Mouse (Mus musculus): ENCODE data around the gene Mrpl49. TPM values are rescaled to one million over a fixed set of nuclear protein-coding genes. Genes with fewer than 3 reads are reported as not detected.

The Mrpl49 gene
- total and polyA plus RNA-seq, 3 experiments = 41.8 to 46.9 (median 46.6) TPM

DNA sequence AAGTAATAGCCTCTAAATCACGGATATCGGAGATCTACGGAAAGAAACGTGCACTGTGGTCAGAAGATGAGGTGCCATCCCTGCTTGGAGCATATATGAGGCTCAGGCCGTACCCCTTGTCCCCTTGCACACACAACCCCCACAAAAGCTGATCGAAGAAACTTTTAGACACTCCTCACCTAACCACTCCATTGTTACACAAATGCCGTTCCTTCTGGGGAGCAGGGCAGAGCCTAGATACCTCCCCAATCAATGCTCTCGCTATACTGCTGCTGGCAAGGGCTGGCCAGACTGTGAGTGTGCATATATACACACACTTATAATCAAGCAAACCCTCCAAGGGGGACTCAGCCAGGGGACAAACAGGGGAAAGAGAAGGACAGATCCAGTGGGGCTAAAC is 48.4 kb downstream of the Mrpl49 start:
- H3K36me3 ChIP-seq (replicated peaks) = peaks cover 87% of the 10 kb centered on the region
- ATAC-seq (ENCODE audit: extremely low read depth, insufficient number of reproducible peaks, low FRiP score, poor library complexity, severe bottlenecking) (no peak), DNase-seq (ENCODE audit: low spot score) (no peak)
- TF ChIP-seq POLR2AphosphoS5 (IDR thresholded peaks at IDR 0.05; ENCODE audit: insufficient replicate concordance, low read depth, low read length) (no peak), GATA2 (IDR thresholded peaks at IDR 0.05; ENCODE audit: borderline replicate concordance, low read depth, low read length) (no peak), TAL1 (conservative IDR thresholded peaks at IDR 0.05; ENCODE audit: low read depth, low read length) (no peak), CTCF (IDR thresholded peaks at IDR 0.05; ENCODE audit: low read depth, low read length) (no peak), GATA1 (IDR thresholded peaks at IDR 0.05; ENCODE audit: borderline replicate concordance, low read length) (no peak)
- H3K27me3 ChIP-seq (ENCODE audit: insufficient read depth, low read length) = no peaks in the 10 kb centered on the region
- H3K4me1 ChIP-seq (ENCODE audit: insufficient read depth, low read depth, low read length) = peaks cover 45% of the 10 kb centered on the region
- H3K4me3 ChIP-seq (ENCODE audit: low read depth, low read length) = no peak overlapping the region
- H3K9me3 ChIP-seq (replicated peaks) = no peaks in the 10 kb centered on the region

DNA sequence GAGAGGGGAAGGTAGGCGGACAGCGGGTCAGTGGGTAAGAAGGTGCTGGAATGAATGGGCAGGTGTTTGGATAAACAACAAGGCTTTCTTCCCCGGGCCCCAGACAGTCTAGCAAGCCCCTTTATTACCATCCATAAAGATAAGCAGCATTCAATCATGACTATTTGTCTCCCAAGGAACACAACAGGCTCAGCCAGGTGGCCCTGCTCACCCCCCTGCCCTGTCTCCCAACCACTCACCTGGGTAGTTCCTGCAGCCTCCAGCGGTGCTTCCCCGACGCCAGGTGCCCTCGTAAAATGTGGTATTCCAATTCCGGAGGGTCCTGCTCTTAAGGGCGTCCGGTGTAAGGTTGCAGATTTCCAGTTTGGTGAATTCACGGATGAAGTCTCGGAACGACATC is 50.6 kb downstream of the Mrpl49 start:
- TF ChIP-seq CTCF (IDR thresholded peaks at IDR 0.05; ENCODE audit: low read depth, low read length) (no peak), TAL1 (conservative IDR thresholded peaks at IDR 0.05; ENCODE audit: low read depth, low read length) (no peak), POLR2AphosphoS5 (IDR thresholded peaks at IDR 0.05; ENCODE audit: insufficient replicate concordance, low read depth, low read length) (no peak), GATA2 (IDR thresholded peaks at IDR 0.05; ENCODE audit: borderline replicate concordance, low read depth, low read length) (no peak), GATA1 (IDR thresholded peaks at IDR 0.05; ENCODE audit: borderline replicate concordance, low read length) (no peak)
- Histone ChIP-seq H3K36me3 (replicated peaks) (peaks cover 82% of the 10 kb centered on the region), H3K4me3 (ENCODE audit: low read depth, low read length) (no peak overlapping the region), H3K4me1 (ENCODE audit: insufficient read depth, low read depth, low read length) (peaks cover 25% of the 10 kb centered on the region), H3K27me3 (ENCODE audit: insufficient read depth, low read length) (no peaks in the 10 kb centered on the region), H3K9me3 (replicated peaks) (no peaks in the 10 kb centered on the region)
- ATAC-seq (ENCODE audit: extremely low read depth, insufficient number of reproducible peaks, low FRiP score, poor library complexity, severe bottlenecking) (no peak), DNase-seq (ENCODE audit: low spot score) (no peak)

DNA sequence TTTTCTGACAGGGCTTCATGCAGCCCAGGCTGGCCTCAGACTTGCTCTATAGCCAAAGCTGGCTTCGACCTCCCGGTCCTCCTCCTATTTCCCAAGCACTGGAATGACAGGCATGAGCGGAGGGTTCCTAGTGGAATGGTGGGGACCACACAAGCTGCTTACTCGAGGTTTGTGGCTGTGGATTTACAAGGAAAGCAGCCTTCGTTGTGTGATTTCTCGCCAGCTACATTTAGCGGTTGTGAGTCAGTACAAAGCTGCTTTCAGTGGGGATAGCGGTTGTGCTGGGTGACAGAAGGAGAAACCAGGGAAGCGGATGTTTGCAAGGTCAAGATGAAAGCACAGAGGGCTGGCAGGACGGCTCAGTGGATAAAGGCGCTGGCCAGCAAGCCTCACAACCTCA is 52.0 kb downstream of the Mrpl49 start:
- no peaks in the 10 kb centered on the region for H3K9me3 ChIP-seq (replicated peaks)
- no peak overlapping the region for H3K4me3 ChIP-seq (ENCODE audit: low read depth, low read length)
- TF ChIP-seq TAL1 (conservative IDR thresholded peaks at IDR 0.05; ENCODE audit: low read depth, low read length) = no peak
- no peak for TF ChIP-seq GATA1 (IDR thresholded peaks at IDR 0.05; ENCODE audit: borderline replicate concordance, low read length)
- no peak for TF ChIP-seq GATA2 (IDR thresholded peaks at IDR 0.05; ENCODE audit: borderline replicate concordance, low read depth, low read length)
- TF ChIP-seq POLR2AphosphoS5 (IDR thresholded peaks at IDR 0.05; ENCODE audit: insufficient replicate concordance, low read depth, low read length) = no peak
- TF ChIP-seq CTCF (IDR thresholded peaks at IDR 0.05; ENCODE audit: low read depth, low read length) = no peak
- H3K36me3 ChIP-seq (replicated peaks) = peaks cover 82% of the 10 kb centered on the region
- peaks cover 11% of the 10 kb centered on the region for H3K4me1 ChIP-seq (ENCODE audit: insufficient read depth, low read depth, low read length)
- DNase-seq (ENCODE audit: low spot score) (no peak), ATAC-seq (ENCODE audit: extremely low read depth, insufficient number of reproducible peaks, low FRiP score, poor library complexity, severe bottlenecking) (no peak)
- H3K27me3 ChIP-seq (ENCODE audit: insufficient read depth, low read length) = no peaks in the 10 kb centered on the region

Other genes starting within 250 kb of the Mrpl49 start
Only the 20 nearest of the 29 such genes appear.
- 1.8 and 2.1 TPM in 2 replicates for gene Cdc42ep2, start 133.0 kb downstream of the Mrpl49 start, total RNA-seq (2014; fragmentation: Nextera tagmentation)
- gene Cdc42ep2, start 133.0 kb downstream of the Mrpl49 start, total RNA-seq (2017) = 2.2 and 3.6 TPM in 2 replicates
- 0.66 and 0.76 TPM in 2 replicates for gene Cdc42ep2, start 133.0 kb downstream of the Mrpl49 start, polyA plus RNA-seq (2012)
- gene Pola2, start 93.6 kb downstream of the Mrpl49 start, total RNA-seq (2014; fragmentation: Nextera tagmentation) = 139 and 147 TPM in 2 replicates
- gene Pola2, start 93.6 kb downstream of the Mrpl49 start, total RNA-seq (2017) = 86.0 and 93.4 TPM in 2 replicates
- 51.6 and 55.0 TPM in 2 replicates for gene Pola2, start 93.6 kb downstream of the Mrpl49 start, polyA plus RNA-seq (2012)
- not detected in 2 replicates for gene Slc22a20, start 71.6 kb downstream of the Mrpl49 start, total RNA-seq (2014; fragmentation: Nextera tagmentation)
- gene Slc22a20, start 71.6 kb downstream of the Mrpl49 start, total RNA-seq (2017) = not detected in 2 replicates
- not detected in 2 replicates for gene Slc22a20, start 71.6 kb downstream of the Mrpl49 start, polyA plus RNA-seq (2012)
- gene Capn1, start 41.9 kb downstream of the Mrpl49 start, total RNA-seq (2014; fragmentation: Nextera tagmentation) = 38.5 and 40.9 TPM in 2 replicates
- gene Capn1, start 41.9 kb downstream of the Mrpl49 start, total RNA-seq (2017) = 55.5 and 56.5 TPM in 2 replicates
- gene Capn1, start 41.9 kb downstream of the Mrpl49 start, polyA plus RNA-seq (2012) = 140 and 168 TPM in 2 replicates
- 27.0 and 39.7 TPM in 2 replicates for gene Syvn1, start 11.2 kb downstream of the Mrpl49 start, total RNA-seq (2014; fragmentation: Nextera tagmentation)
- gene Syvn1, start 11.2 kb downstream of the Mrpl49 start, total RNA-seq (2017) = 4.8 and 5.9 TPM in 2 replicates
- gene Syvn1, start 11.2 kb downstream of the Mrpl49 start, polyA plus RNA-seq (2012) = 78.2 and 84.1 TPM in 2 replicates
- gene Fau, start 59 bp upstream of the Mrpl49 start, total RNA-seq (2014; fragmentation: Nextera tagmentation) = 3,086 and 3,502 TPM in 2 replicates
- 2,639 and 2,986 TPM in 2 replicates for gene Fau, start 59 bp upstream of the Mrpl49 start, total RNA-seq (2017)
- 5,636 and 5,712 TPM in 2 replicates for gene Fau, start 59 bp upstream of the Mrpl49 start, polyA plus RNA-seq (2012)
- 8.3 and 16.3 TPM in 2 replicates for gene Znhit2, start 3.4 kb upstream of the Mrpl49 start, total RNA-seq (2014; fragmentation: Nextera tagmentation)
- gene Znhit2, start 3.4 kb upstream of the Mrpl49 start, total RNA-seq (2017) = 11.0 and 23.3 TPM in 2 replicates
- gene Znhit2, start 3.4 kb upstream of the Mrpl49 start, polyA plus RNA-seq (2012) = 58.7 and 60.6 TPM in 2 replicates
- 22.9 and 24.0 TPM in 2 replicates for gene Tm7sf2, start 10.6 kb upstream of the Mrpl49 start, total RNA-seq (2014; fragmentation: Nextera tagmentation)
- 17.2 and 21.4 TPM in 2 replicates for gene Tm7sf2, start 10.6 kb upstream of the Mrpl49 start, total RNA-seq (2017)
- 15.0 and 20.0 TPM in 2 replicates for gene Tm7sf2, start 10.6 kb upstream of the Mrpl49 start, polyA plus RNA-seq (2012)
- gene Vps51, start 19.4 kb upstream of the Mrpl49 start, total RNA-seq (2014; fragmentation: Nextera tagmentation) = 24.7 and 32.4 TPM in 2 replicates
- 33.2 and 39.8 TPM in 2 replicates for gene Vps51, start 19.4 kb upstream of the Mrpl49 start, total RNA-seq (2017)
- gene Vps51, start 19.4 kb upstream of the Mrpl49 start, polyA plus RNA-seq (2012) = 29.3 and 34.9 TPM in 2 replicates
- gene Tmem262, start 22.2 kb upstream of the Mrpl49 start, total RNA-seq (2014; fragmentation: Nextera tagmentation) = not detected in 2 replicates
- not detected in 2 replicates for gene Tmem262, start 22.2 kb upstream of the Mrpl49 start, total RNA-seq (2017)
- gene Tmem262, start 22.2 kb upstream of the Mrpl49 start, polyA plus RNA-seq (2012) = not detected in 2 replicates
- gene Gm28374, start 24.5 kb upstream of the Mrpl49 start, total RNA-seq (2014; fragmentation: Nextera tagmentation) = not detected in 2 replicates
- gene Gm28374, start 24.5 kb upstream of the Mrpl49 start, total RNA-seq (2017) = 0.87 and 0.98 TPM in 2 replicates
- gene Gm28374, start 24.5 kb upstream of the Mrpl49 start, polyA plus RNA-seq (2012) = 0.37 and 0.75 TPM in 2 replicates
- 21.6 and 24.5 TPM in 2 replicates for gene Zfpl1, start 27.2 kb upstream of the Mrpl49 start, total RNA-seq (2014; fragmentation: Nextera tagmentation)
- gene Zfpl1, start 27.2 kb upstream of the Mrpl49 start, total RNA-seq (2017) = 32.8 and 36.1 TPM in 2 replicates
- gene Zfpl1, start 27.2 kb upstream of the Mrpl49 start, polyA plus RNA-seq (2012) = 56.3 and 59.9 TPM in 2 replicates
- 24.7 and 45.0 TPM in 2 replicates for gene Cdca5, start 27.2 kb upstream of the Mrpl49 start, total RNA-seq (2014; fragmentation: Nextera tagmentation)
- gene Cdca5, start 27.2 kb upstream of the Mrpl49 start, total RNA-seq (2017) = 40.5 and 43.3 TPM in 2 replicates
- 14.8 and 17.6 TPM in 2 replicates for gene Cdca5, start 27.2 kb upstream of the Mrpl49 start, polyA plus RNA-seq (2012)
- gene AC131692.1, start 36.6 kb upstream of the Mrpl49 start, total RNA-seq (2014; fragmentation: Nextera tagmentation) = 1.3 and 5.6 TPM in 2 replicates
- 1.3 and 1.4 TPM in 2 replicates for gene AC131692.1, start 36.6 kb upstream of the Mrpl49 start, total RNA-seq (2017)
- 3.4 and 3.5 TPM in 2 replicates for gene AC131692.1, start 36.6 kb upstream of the Mrpl49 start, polyA plus RNA-seq (2012)
- 1.1 and 1.8 TPM in 2 replicates for gene Naaladl1, start 48.0 kb upstream of the Mrpl49 start, total RNA-seq (2014; fragmentation: Nextera tagmentation)
- 0.44 and 0.87 TPM in 2 replicates for gene Naaladl1, start 48.0 kb upstream of the Mrpl49 start, total RNA-seq (2017)
- 0.32 and 0.36 TPM in 2 replicates for gene Naaladl1, start 48.0 kb upstream of the Mrpl49 start, polyA plus RNA-seq (2012)
- 7.9 and 10.1 TPM in 2 replicates for gene Sac3d1, start 60.9 kb upstream of the Mrpl49 start, total RNA-seq (2014; fragmentation: Nextera tagmentation)
- 10.2 and 22.9 TPM in 2 replicates for gene Sac3d1, start 60.9 kb upstream of the Mrpl49 start, total RNA-seq (2017)
- 69.2 and 78.7 TPM in 2 replicates for gene Sac3d1, start 60.9 kb upstream of the Mrpl49 start, polyA plus RNA-seq (2012)
- 21.4 and 25.7 TPM in 2 replicates for gene Snx15, start 70.5 kb upstream of the Mrpl49 start, total RNA-seq (2014; fragmentation: Nextera tagmentation)
- 13.2 and 15.3 TPM in 2 replicates for gene Snx15, start 70.5 kb upstream of the Mrpl49 start, total RNA-seq (2017)
- 70.1 and 84.0 TPM in 2 replicates for gene Snx15, start 70.5 kb upstream of the Mrpl49 start, polyA plus RNA-seq (2012)
- gene Batf2, start 83.2 kb upstream of the Mrpl49 start, total RNA-seq (2014; fragmentation: Nextera tagmentation) = not detected in 2 replicates
- gene Batf2, start 83.2 kb upstream of the Mrpl49 start, total RNA-seq (2017) = 0.33 TPM in 1 of 2 replicates, not detected in the other
- not detected in 2 replicates for gene Batf2, start 83.2 kb upstream of the Mrpl49 start, polyA plus RNA-seq (2012)
- 49.8 and 60.0 TPM in 2 replicates for gene Arl2, start 83.8 kb upstream of the Mrpl49 start, total RNA-seq (2014; fragmentation: Nextera tagmentation)
- gene Arl2, start 83.8 kb upstream of the Mrpl49 start, total RNA-seq (2017) = 28.5 and 29.2 TPM in 2 replicates
- gene Arl2, start 83.8 kb upstream of the Mrpl49 start, polyA plus RNA-seq (2012) = 76.9 and 83.5 TPM in 2 replicates
- gene Majin, start 126.6 kb upstream of the Mrpl49 start, total RNA-seq (2014; fragmentation: Nextera tagmentation) = not detected in 2 replicates
- gene Majin, start 126.6 kb upstream of the Mrpl49 start, total RNA-seq (2017) = 0.11 TPM in 1 of 2 replicates, not detected in the other
- not detected in 2 replicates for gene Majin, start 126.6 kb upstream of the Mrpl49 start, polyA plus RNA-seq (2012)